Mouse (Mus musculus) kidney, postnatal 14 days (tissue): ENCODE measurements at regions not wholly inside any gene's neighbourhood (a gene's known extent, or its start where the extent isn't known, plus 50 kb on each side); places are given as distances from the start of the nearest gene placed in this dataset.

Experiments used
- DNase-seq: peaks from one replicate; pipeline ENCODE4 v3.0.0; 2022; ENCODE audit warnings: mixed read lengths

- no peak for DNase-seq
Observed at GRCm38 (mm10) chr11:71527691-71528090, 222.0 kb upstream of the Wscd1 start.

GRCm38 (mm10) chr11:71528588-71528987 lies 221.1 kb upstream of the Wscd1 start:
- no peak for DNase-seq

GRCm38 (mm10) chr11:71541178-71541845 lies 208.4 kb upstream of the Wscd1 start:
- peak; percentile 18 for DNase-seq

- DNase-seq: no peak
Observed at GRCm38 (mm10) chr11:71557412-71557811, 192.3 kb upstream of the Wscd1 start.

- no peak for DNase-seq
Observed at GRCm38 (mm10) chr11:71564831-71565230, 184.9 kb upstream of the Wscd1 start.

- DNase-seq: no peak
Observed at GRCm38 (mm10) chr11:71576801-71577200, 172.9 kb upstream of the Wscd1 start.

- DNase-seq: no peak
Observed at GRCm38 (mm10) chr11:71581775-71582174, 167.9 kb upstream of the Wscd1 start.

GRCm38 (mm10) chr11:71591014-71591413 lies 158.7 kb upstream of the Wscd1 start:
- DNase-seq: no peak

GRCm38 (mm10) chr11:71594250-71594847 lies 155.4 kb upstream of the Wscd1 start:
- DNase-seq: no peak

- DNase-seq: no peak
Observed at GRCm38 (mm10) chr11:71597709-71598108, 152.0 kb upstream of the Wscd1 start.

- no peak for DNase-seq
Observed at GRCm38 (mm10) chr11:71610782-71611181, 138.9 kb upstream of the Wscd1 start.

- no peak for DNase-seq
Observed at GRCm38 (mm10) chr11:71615526-71615925, 134.2 kb upstream of the Wscd1 start.

GRCm38 (mm10) chr11:71625501-71626191 lies 124.1 kb upstream of the Wscd1 start:
- DNase-seq: no peak

- peak; percentile 9 for DNase-seq
Observed at GRCm38 (mm10) chr11:71636111-71636510, 113.6 kb upstream of the Wscd1 start.

GRCm38 (mm10) chr11:71636785-71637184 lies 112.9 kb upstream of the Wscd1 start:
- no peak for DNase-seq

- no peak for DNase-seq
Observed at GRCm38 (mm10) chr11:71642886-71643285, 106.8 kb upstream of the Wscd1 start.

GRCm38 (mm10) chr11:71651756-71652380 lies 97.9 kb upstream of the Wscd1 start:
- DNase-seq: no peak

GRCm38 (mm10) chr11:71652381-71652775 lies 97.3 kb upstream of the Wscd1 start:
- DNase-seq: no peak

- DNase-seq: no peak
Observed at GRCm38 (mm10) chr11:71658346-71658745, 91.4 kb upstream of the Wscd1 start.

- DNase-seq: peak; percentile 8
Observed at GRCm38 (mm10) chr11:71670111-71671050, 79.3 kb upstream of the Wscd1 start.

- no peak for DNase-seq
Observed at GRCm38 (mm10) chr11:71672171-71673050, 77.3 kb upstream of the Wscd1 start.
